Mouse (Mus musculus) activated CD4-positive, CD25-positive, alpha-beta regulatory T cell, adult 4 months (primary cell): Measurements from ENCODE around the gene Tfeb. TPM values are rescaled to one million over a fixed set of nuclear protein-coding genes. Genes with fewer than 3 reads are reported as not detected.
A peak's percentile ranks its signal among the peaks of the same experiment; 100 is the strongest.

Experiments
- ATAC-seq: one replicate; pipeline ENCODE4 v1.8.0; 2017
- polyA plus RNA-seq, 2 experiments: library from polyadenylated mRNA; unstranded; fragments of 100-300 nt; shearing (Covaris generic); gene quantifications; one replicate each; pipeline ENCODE4 v1.2.1; 2017

Tfeb gene
- polyA plus RNA-seq, 2 experiments from 2014 or later, result 8.7 to 14.9 TPM

DNA sequence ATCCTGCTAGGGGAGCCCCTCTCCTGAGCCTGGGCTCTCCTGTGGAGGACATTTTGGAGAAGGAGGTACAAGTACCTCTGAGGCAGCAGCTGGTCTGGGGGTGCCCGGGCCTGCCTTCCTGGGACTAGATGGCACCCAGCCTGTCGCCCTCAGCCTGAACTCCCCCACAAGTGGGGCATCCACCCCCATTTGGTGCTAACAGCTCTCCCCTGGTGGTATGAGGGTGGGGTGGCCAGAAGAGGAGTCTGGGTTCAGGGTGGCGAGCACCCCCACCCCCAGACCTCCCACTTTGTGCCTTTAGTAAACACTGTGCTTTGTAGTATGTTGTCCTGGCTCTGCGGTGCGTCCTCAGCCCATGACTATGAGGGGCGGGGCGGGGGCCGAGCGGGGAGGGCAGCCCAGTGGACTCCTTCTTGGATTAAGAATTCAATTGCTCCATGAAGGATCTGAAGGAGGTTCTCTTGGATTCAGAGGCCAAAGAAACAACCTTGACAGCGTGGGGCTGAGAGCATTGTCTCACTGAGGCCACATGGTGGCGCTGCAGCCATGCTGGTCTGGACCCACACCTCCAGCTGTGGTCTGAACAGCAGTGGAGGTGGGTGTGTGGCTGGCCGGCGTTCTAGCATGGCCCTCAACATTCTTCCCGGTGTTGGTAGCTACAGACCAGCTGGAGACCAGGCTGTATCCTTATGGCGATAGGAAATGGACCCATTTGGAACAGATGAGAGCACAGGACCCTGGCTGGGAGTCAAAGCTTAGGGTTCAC lies 55.5 kb downstream of the Tfeb start:
- peak; percentile 53 for ATAC-seq

DNA sequence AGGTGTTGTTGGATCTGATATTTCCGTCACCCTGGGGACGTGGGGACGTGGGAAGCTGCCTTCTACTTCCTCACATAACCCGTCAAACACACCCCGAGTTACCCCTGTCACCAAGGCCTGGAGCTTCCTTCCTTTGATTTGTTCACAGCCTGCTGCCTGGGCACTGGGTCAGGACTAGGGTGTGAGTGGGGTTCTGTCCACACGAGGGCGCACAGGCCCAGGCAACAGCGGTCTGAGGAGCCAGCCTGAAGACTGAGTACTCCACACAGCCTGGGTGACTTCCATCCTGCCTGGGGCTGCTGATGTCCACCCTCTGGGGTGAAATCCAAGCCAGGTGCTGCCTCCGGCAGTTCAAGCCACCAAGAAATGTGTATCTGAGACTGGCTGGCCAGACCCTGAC lies 56.5 kb downstream of the Tfeb start:
- ATAC-seq, result peak; percentile 80

- ATAC-seq, result no peak
Observed at GRCm38 (mm10) chr17:47795446-47795845, 58.6 kb downstream of the Tfeb start.

DNA sequence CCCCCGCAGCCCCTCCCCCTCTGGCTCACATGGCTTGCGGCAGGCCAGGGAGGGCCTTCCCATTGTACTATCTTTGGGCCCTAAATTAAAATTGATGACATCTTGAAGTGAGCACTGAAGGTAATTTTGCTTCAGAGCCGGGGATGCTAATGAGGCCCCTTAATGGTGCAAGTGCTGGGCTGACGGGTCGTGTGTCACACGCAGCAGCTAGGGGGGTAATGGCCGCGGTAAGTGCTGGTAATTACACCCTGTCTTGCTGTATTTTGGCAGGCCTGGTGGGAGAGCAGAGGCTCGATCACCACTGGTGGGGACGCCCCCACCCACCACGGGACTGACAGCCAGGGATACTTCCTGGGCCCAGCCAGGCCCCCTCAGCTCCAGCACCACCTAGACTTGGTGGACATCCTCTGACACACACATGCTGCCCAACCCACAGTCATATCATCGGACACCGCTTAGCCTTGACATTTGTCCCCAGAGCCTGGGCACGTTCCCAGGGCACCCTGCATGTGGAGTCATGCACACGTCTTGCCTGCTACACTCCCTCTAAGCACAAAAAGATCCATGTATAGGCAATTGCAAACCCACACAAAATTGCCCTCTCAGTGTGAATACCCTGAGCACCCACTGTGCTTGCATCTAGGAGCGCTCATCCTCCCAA lies 59.5 kb downstream of the Tfeb start:
- ATAC-seq, result no peak

DNA sequence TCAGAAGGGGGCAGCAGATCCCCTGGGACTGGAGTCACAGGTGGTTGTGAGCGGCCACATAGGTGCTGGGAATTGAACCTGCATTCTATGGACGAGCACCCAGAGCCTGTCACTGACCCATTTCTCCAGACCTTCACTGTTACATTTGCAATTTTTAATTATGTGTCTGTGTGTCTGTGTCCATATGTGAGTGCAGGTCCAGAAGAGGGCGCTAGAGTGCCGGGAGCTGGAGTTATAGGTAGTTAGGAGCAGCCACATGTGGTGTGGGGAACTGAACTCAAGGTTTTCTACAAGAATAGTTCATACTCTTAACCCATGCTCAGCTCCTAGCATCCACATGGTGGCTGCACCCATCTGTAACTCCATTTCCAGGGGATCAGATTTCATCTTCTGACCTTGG lies 60.1 kb downstream of the Tfeb start:
- ATAC-seq, result no peak

DNA sequence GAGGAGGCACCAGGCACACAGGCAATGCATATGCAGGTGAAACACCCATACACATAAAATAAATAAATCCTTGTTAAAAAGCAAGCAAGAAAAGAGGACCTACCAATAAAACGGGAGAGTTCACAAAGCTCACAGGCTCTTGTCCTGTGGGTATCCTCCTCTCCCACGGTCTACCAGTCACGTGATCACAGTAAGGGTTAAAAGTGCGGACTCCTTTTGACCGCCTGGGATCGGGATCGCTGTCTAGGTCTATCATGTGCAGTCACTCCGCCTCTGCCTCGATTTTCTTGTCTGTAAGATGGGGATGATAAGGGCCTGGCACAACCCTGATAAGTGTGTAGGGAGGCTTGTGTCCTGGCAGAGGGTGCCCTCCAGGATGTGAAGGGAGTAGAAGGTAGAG lies 60.6 kb downstream of the Tfeb start:
- ATAC-seq, result no peak

- no peak for ATAC-seq
Observed at GRCm38 (mm10) chr17:47802806-47803205, 66.0 kb downstream of the Tfeb start.

GRCm38 (mm10) chr17:47803662-47804061 lies 66.8 kb downstream of the Tfeb start:
- no peak for ATAC-seq

- no peak for ATAC-seq
Observed at GRCm38 (mm10) chr17:47805047-47805835, 68.4 kb downstream of the Tfeb start.

DNA sequence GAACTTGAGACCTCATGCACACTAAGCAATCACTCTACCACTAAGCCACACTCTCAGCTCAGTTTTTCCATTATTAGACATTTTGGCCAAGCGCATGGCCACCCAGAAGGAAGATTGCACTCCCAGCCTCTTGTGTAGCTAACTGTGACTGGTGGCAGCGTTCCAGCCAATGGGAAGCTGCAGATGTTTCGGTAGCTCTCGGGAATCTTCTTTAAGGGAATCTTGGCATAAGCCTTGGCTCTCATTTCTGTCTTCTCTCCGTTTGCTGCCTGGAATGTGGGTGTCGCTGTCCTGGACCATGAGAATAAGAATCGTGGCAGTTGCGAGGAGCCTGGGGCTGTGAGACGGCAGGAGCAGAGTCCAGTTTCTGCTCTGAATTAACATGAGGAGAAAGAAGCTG lies 69.4 kb downstream of the Tfeb start:
- no peak for ATAC-seq

DNA sequence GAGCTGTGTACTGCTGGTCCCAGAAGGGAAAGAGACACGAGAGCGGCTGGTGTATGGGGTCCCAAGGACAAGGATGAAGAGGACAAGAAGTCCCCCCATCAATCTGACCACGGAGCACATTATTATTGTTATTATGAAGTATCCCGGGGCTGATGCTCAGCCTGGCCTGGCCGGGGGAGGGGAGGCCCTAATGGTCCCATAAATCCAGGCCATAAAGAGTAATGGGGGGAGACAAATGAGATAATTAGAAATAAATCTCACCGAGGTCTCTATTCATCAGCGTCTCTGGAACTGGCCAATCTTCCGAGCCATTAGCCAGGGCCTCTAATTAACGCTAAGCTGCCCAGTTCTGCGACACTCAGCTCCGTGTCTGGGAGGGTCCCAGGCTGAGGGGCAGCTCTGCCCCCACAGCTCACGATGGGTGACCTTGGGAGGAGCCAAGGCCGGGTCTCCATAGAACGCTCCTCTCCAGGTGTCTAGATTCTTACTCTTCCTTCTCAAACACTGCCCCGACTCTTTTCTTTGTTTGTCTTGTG lies 74.5 kb downstream of the Tfeb start:
- ATAC-seq, result no peak

GRCm38 (mm10) chr17:47812200-47812599 lies 75.4 kb downstream of the Tfeb start:
- ATAC-seq, result no peak

- ATAC-seq, result no peak
Observed at GRCm38 (mm10) chr17:47813616-47814015, 76.8 kb downstream of the Tfeb start.

DNA sequence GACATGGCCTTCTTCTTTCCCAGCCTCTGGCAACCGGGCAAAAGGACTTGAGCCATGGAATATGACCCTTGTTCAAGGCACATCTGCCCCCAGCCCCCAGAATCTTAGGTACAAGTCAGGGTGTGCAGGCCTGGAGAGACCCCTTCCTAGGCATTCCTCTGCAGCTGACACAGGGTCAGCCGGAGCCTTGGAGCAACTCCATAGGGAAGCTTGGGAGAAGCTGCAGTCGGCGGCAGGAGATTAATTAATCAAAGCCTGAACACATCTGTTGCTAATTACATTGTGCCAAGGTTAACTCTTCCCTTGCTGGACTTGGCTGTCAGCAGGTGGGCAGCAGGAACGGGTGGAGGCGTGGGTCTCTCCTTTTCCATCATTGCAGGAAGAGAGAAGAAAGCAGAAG lies 77.7 kb downstream of the Tfeb start:
- no peak for ATAC-seq

DNA sequence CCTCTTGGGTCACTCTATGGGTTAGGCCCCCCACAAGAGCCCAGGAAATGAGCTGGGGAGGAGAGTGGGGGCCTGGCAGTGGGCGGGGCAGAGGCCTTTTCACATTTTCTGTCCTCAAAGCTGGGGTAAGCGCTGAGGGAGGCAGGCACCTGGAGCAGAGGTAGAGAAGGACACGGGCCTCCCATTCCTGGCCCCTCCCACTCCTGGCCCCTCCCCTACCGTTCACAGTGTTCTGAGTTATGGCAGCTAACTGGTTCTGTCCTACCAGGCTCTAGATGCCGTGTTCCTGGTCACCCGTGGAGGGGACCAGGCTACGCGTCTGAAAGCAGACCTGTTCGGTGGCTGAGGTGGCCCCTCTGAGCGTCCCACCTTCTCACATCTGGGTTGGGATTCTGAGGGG lies 78.6 kb downstream of the Tfeb start:
- ATAC-seq, result no peak

GRCm38 (mm10) chr17:47818038-47818725 lies 81.4 kb downstream of the Tfeb start:
- ATAC-seq, result no peak

GRCm38 (mm10) chr17:47821339-47821738 lies 84.5 kb downstream of the Tfeb start:
- ATAC-seq, result no peak

DNA sequence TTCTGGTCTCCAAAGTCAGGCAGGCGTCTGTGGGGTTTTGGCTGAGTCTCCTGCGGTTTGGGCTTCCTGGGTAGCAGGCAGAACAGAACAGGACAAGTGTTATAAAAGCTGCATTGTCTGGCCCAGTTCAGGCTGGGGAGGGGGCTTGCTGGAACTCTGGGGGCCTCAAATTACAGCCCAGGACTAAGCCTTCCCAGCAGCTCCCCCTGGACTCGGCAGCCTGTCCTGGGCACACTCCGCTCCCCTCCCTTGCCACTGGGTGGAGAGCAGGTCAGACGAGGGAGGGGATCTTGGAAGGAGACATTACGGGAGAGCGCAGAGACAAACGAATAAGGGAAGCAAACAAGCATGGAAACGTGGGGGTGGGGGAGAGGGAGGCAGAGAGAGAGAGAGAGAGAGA lies 94.3 kb downstream of the Tfeb start:
- ATAC-seq, result no peak

GRCm38 (mm10) chr17:47831772-47832171 lies 94.9 kb downstream of the Tfeb start:
- ATAC-seq, result no peak

- no peak for ATAC-seq
Observed at GRCm38 (mm10) chr17:47832501-47833028, 95.7 kb downstream of the Tfeb start.

DNA sequence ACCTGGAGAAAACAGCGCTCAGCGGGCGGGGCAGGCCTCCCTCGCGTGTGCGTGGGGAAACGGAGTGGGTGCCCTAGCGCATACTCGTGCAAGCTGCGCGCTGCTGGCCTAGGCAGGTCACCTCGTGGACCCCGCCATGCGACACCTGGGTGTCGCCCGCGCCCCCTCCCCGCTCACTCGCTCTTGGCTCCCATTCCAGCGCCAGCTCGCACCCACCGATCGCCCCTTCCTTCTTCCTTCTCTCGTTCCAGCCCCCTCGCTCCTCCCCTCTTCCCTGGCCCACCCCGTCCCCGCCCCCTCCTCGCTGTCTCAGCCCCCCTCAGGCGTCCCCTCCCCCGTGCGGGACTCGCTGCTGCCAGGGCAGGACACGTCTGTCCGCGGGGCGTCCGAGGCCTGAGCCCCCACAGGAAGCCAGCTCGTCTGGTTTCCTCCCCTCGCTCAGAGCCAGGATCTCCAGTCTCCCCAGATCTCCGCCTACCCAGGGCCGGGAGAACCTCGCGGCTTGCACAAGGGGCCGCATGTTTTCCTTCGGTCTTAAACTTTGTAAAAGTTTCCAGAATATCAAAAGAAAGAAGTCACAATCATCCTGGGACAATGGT lies 96.3 kb downstream of the Tfeb start:
- ATAC-seq, result no peak
